Mouse (Mus musculus): ENCODE results near the gene Bola3.

Bola3 gene

GRCm38 (mm10) chr6:83395544-83396229, 46.7 kb downstream of the Bola3 start:
- DNase-seq (ENCODE audit: low spot score), result no peak

DNA sequence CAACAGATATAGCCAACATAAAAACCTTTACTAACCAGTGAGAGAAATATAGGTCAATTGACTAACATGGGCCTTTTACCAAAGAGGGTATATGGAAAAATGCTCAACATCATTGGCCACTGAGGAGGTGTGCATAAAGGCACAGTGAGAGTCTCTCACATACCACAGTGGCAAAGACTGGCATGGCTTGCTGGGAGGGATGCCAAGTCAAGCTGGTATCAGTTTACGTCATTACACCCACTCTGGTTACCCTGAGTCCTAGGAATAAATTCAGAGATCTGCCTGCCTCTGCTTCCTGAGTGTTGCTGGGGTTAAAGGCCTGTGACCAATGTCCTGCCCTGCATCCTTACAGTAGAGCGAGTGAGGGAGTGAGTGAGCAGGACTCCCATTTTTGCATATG, 47.8 kb downstream of the Bola3 start:
- DNase-seq (ENCODE audit: low spot score), result no peak

- no peak for DNase-seq (ENCODE audit: low spot score)
Measured at GRCm38 (mm10) chr6:83397728-83398127, 48.8 kb downstream of the Bola3 start.

GRCm38 (mm10) chr6:83399790-83400189, 50.8 kb downstream of the Bola3 start:
- no peak for DNase-seq (ENCODE audit: low spot score)

- DNase-seq (ENCODE audit: low spot score), result no peak
Measured at GRCm38 (mm10) chr6:83403481-83403880, 54.5 kb downstream of the Bola3 start.

DNA sequence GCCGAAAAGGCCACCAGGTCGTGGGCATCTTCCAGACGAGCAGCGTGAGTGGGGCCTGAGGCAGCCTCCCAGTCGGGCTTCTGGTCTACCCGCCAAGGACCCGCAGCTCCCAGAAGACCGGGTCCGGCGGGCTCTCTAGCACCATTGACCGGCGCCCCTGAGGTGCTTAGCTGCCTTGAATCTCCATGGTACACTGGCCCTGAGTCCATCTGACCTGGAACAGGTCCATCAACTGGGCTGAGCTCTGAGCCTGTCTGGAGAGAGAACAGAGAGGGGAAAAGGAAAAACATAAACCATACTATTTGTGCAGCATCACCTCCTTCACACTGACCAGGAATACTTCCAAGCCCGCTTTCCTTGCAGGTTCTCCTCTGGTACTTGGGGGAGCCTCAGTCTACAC, 55.6 kb downstream of the Bola3 start:
- no peak for DNase-seq (ENCODE audit: low spot score)

DNA sequence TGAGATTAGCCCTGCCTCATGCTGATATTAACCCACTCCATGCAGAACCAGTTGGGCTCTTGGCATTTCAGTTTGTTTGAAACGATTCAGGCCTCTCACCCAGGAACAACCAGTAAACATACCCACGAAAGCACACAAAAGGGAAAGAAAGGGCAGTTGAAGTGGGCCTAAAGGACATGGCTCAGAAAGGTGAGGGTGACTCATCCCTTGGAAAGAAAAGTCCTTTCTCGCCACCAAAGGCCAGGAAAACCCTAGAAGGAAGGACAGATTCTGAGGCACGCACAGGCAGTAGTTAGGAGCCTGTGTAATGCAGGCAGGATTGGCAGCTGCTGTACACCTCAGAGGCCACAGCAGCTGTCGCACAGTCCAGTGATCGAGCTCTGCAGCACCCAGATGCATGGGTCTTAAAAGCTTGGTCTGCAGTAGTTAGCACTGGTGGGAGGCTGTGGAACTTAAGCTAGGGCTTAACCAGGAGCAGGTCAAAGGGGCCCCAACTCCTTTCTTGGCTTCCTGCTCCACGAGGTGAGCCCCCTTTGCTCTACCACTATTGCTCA, 56.6 kb downstream of the Bola3 start:
- no peak for DNase-seq (ENCODE audit: low spot score)

- DNase-seq (ENCODE audit: low spot score), result no peak
Measured at GRCm38 (mm10) chr6:83408510-83408909, 59.6 kb downstream of the Bola3 start.

Data from ovary, postnatal 10 days (tissue).